Mouse (Mus musculus): ENCODE measurements around the gene Zfand2b.

DNA sequence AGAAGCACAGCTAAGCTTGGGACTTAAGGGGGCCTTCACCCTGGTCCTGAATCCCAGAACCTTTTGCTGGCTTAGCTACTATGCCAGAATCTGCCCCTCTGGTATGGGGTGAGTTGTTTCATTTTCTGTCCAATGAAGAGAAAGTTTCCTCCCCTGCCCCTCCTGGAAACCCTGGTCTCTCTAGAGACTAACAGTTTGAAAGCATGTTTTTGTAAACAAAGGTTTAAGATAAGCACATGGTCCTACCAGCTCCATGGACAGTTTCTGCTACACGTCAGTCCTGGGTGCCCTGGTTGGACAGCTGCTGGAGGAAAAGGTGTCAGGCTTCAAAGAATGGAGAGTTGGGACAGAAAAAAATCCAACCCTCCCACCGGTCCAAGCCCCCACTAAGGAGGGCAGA is 22.1 kb downstream of the Zfand2b start:
- no peak for TF ChIP-seq CTCF (IDR thresholded peaks at IDR 0.05; ENCODE audit: low read depth, low read length)
- no peak for TF ChIP-seq POLR2AphosphoS5 (IDR thresholded peaks at IDR 0.05; ENCODE audit: insufficient replicate concordance, low read depth, low read length)
- no peak for TF ChIP-seq GATA2 (IDR thresholded peaks at IDR 0.05; ENCODE audit: borderline replicate concordance, low read depth, low read length)
- no peak for TF ChIP-seq GATA1 (IDR thresholded peaks at IDR 0.05; ENCODE audit: borderline replicate concordance, low read length)
- TF ChIP-seq TAL1 (conservative IDR thresholded peaks at IDR 0.05; ENCODE audit: low read depth, low read length) = no peak
